ENCODE assay signal across 8 mouse cellular contexts in genomic region chr1:193090211-193090871, GRCm38 (mm10).
DNase-seq lines count a peak whose midpoint lies in the region.

No protein-coding gene starts in this region.

- DNase-seq in retina, postnatal 1 day, result peak; percentile 22
- no peak for DNase-seq in retina, embryonic 14.5 days (ENCODE audit: low spot score)
- DNase-seq in cerebellum, postnatal 36 days, result peak; percentile 27 to 47
- DNase-seq in heart, adult 9 months (ENCODE audit: low spot score in 2 of 2), result peak; percentile 69 to 85
- DNase-seq in lung, postnatal 36 days, result peak; percentile 25
- no peak for DNase-seq in thymus, postnatal 36 days
- DNase-seq in kidney, postnatal 4 days, result no peak
- DNase-seq in T-cell, adult 2 months (ENCODE audit: low spot score), result no peak

Comparison
In these comparisons a context has a peak if more than half of its experiments do, and no peak if none do; other contexts are left out.
1. DNase-seq: peak in retina, postnatal 1 day (single experiment), cerebellum, postnatal 36 days (2 of 2), heart, adult 9 months (2 of 2) and lung, postnatal 36 days (single experiment); none in retina, embryonic 14.5 days (single experiment), thymus, postnatal 36 days (0 of 2), kidney, postnatal 4 days (0 of 2) and T-cell, adult 2 months (single experiment).